Mouse (Mus musculus) CD4-positive, CD25-positive, alpha-beta regulatory T cell, adult 4 months (primary cell): ENCODE measurements around the gene March6. TPM values are rescaled to one million over a fixed set of nuclear protein-coding genes. Genes with fewer than 3 reads are reported as not detected.
A peak's percentile ranks its signal among the peaks of the same experiment; 100 is the strongest.

Experiments
- ATAC-seq: one replicate; pipeline ENCODE4 v1.8.0; 2017
- polyA plus RNA-seq, 2 experiments: library from polyadenylated mRNA; unstranded; fragments of 100-300 nt; shearing (Covaris generic); gene quantifications; one replicate each; pipeline ENCODE4 v1.2.1; 2017

March6 gene
- polyA plus RNA-seq, 2 experiments from 2014 or later = 24.4 to 26.2 TPM

- ATAC-seq = peak; percentile 88
These were observed 77.5 kb downstream of the March6 start, which contains the start of gene Ropn1l for GRCm38 (mm10) chr15:31453098-31453916. Gene Ropn1l, minus strand, starts transcription at chr15:31453737.

- no peak for ATAC-seq
These were observed 78.3 kb downstream of the March6 start for GRCm38 (mm10) chr15:31452336-31453097.

GRCm38 (mm10) chr15:31449772-31450171, 81.1 kb downstream of the March6 start:
- no peak for ATAC-seq

GRCm38 (mm10) chr15:31447121-31447520, 83.7 kb downstream of the March6 start:
- ATAC-seq = peak; percentile 51

GRCm38 (mm10) chr15:31442698-31443097, 88.2 kb downstream of the March6 start:
- no peak for ATAC-seq

- ATAC-seq = no peak
These were observed 88.9 kb downstream of the March6 start for GRCm38 (mm10) chr15:31441996-31442395.

- ATAC-seq = no peak
These were observed 94.0 kb downstream of the March6 start for GRCm38 (mm10) chr15:31436811-31437210.

- ATAC-seq = no peak
These were observed 94.8 kb downstream of the March6 start for GRCm38 (mm10) chr15:31436083-31436482.

- ATAC-seq = no peak
These were observed 97.1 kb downstream of the March6 start for GRCm38 (mm10) chr15:31433768-31434167.

- no peak for ATAC-seq
These were observed 99.0 kb downstream of the March6 start for GRCm38 (mm10) chr15:31431847-31432246.

- ATAC-seq = no peak
These were observed 100.8 kb downstream of the March6 start for GRCm38 (mm10) chr15:31430014-31430413.

GRCm38 (mm10) chr15:31429429-31429828, 101.4 kb downstream of the March6 start:
- ATAC-seq = no peak

GRCm38 (mm10) chr15:31428571-31428970, 102.3 kb downstream of the March6 start:
- no peak for ATAC-seq

GRCm38 (mm10) chr15:31427390-31427789, 103.5 kb downstream of the March6 start:
- no peak for ATAC-seq

- no peak for ATAC-seq
These were observed 104.7 kb downstream of the March6 start for GRCm38 (mm10) chr15:31426066-31426706.

- no peak for ATAC-seq
These were observed 108.0 kb downstream of the March6 start for GRCm38 (mm10) chr15:31422649-31423369.

GRCm38 (mm10) chr15:31419037-31419436, 111.8 kb downstream of the March6 start:
- peak; percentile 70 for ATAC-seq

- no peak for ATAC-seq
These were observed 112.2 kb downstream of the March6 start for GRCm38 (mm10) chr15:31418686-31419024.

- ATAC-seq = peak; percentile 58
These were observed 112.8 kb downstream of the March6 start for GRCm38 (mm10) chr15:31417796-31418685.

GRCm38 (mm10) chr15:31417409-31417795, 113.5 kb downstream of the March6 start:
- ATAC-seq = no peak

- no peak for ATAC-seq
These were observed 115.7 kb downstream of the March6 start for GRCm38 (mm10) chr15:31415181-31415580.
